Mouse (Mus musculus): ENCODE data around the gene Atp5k.

GRCm38 (mm10) chr5:108423427-108423826, 10.8 kb downstream of the Atp5k start:
- TF ChIP-seq POLR2A (IDR thresholded peaks at IDR 0.05; ENCODE audit: low read depth, low read length) (no peak), CTCF (IDR thresholded peaks at IDR 0.05; ENCODE audit: extremely low read depth, insufficient read depth, insufficient read length, insufficient replicate concordance) (no peak)

All from spleen, adult 2 months (tissue).